Mouse (Mus musculus) lung, postnatal 0 days (tissue): ENCODE data around the gene Poln. TPM values are rescaled to one million over a fixed set of nuclear protein-coding genes. Genes with fewer than 3 reads are reported as not detected.

Source experiments
- ATAC-seq: fragments of 200-750 bp; cut with Nextera tagmentation; 2 replicates; pipeline ENCODE4 v1.8.0; 2017; ENCODE audit warnings: moderate library complexity
- DNase-seq: peaks from one replicate; pipeline ENCODE4 v3.0.0-alpha.2; 2016; ENCODE audit warnings: low spot score
- H3K27ac ChIP-seq: fragments of 300-500 bp; sonication (generic); 2 replicates; pipeline ENCODE4 v1.5.1; 2014; ENCODE audit warnings: antibody characterized with exemption, mild to moderate bottlenecking, low read length, mixed read lengths
- H3K27me3 ChIP-seq: fragments of 300-500 bp; sonication (generic); replicated peaks from 2 replicates; pipeline ENCODE4 v1.6.1; 2014; ENCODE audit warnings: low read length, mixed read lengths; ENCODE audit not compliant: insufficient read depth
- H3K36me3 ChIP-seq: fragments of 300-500 bp; sonication (generic); 2 replicates; pipeline ENCODE4 v1.6.1; 2014; ENCODE audit warnings: low read length, mixed read lengths; ENCODE audit not compliant: insufficient read depth
- H3K4me1 ChIP-seq: fragments of 300-500 bp; sonication (generic); 2 replicates; pipeline ENCODE4 v1.6.1; 2014; ENCODE audit warnings: antibody characterized with exemption, low read depth, low read length, mixed read lengths; ENCODE audit not compliant: insufficient read depth
- H3K4me2 ChIP-seq: fragments of 300-500 bp; sonication (generic); replicated peaks from 2 replicates; pipeline ENCODE4 v1.6.1; 2014; ENCODE audit warnings: low read depth, mild to moderate bottlenecking, low read length, moderate library complexity, mixed read lengths
- H3K4me3 ChIP-seq: fragments of 300-500 bp; sonication (generic); 2 replicates; pipeline ENCODE4 v1.5.1; 2014; ENCODE audit warnings: low read depth, low read length
- H3K9ac ChIP-seq: fragments of 300-500 bp; sonication (generic); replicated peaks from 2 replicates; pipeline ENCODE4 v1.6.1; 2014; ENCODE audit warnings: low read depth, mild to moderate bottlenecking
- H3K9me3 ChIP-seq: fragments of 300-500 bp; sonication (generic); 2 replicates; pipeline ENCODE4 v1.6.1; 2016; ENCODE audit warnings: low read length, mixed read lengths
- CTCF ChIP-seq: IDR thresholded peaks from 2 replicates; pipeline ENCODE4 v1.5.1; 2016; ENCODE audit warnings: antibody characterized with exemption, mild to moderate bottlenecking
- EP300 ChIP-seq: IDR thresholded peaks from 2 replicates; pipeline ENCODE4 v1.6.1; 2016; ENCODE audit warnings: antibody characterized with exemption, mild to moderate bottlenecking, control low read depth
- WGBS: fragments of 180-500 bp; shearing (Covaris S2); extraction: QIAGEN DNeasy Blood & Tissue Kit; methylation state at CpG from one replicate; pipeline ENCODE4 v1.1.7; 2014; 5-methylcytosine and 5-hydroxymethylcytosine counted together
- polyA plus RNA-seq: library from polyadenylated mRNA; unstranded; fragments of >200 nt; fragmentation: Nextera tagmentation; extraction: Ambion mirVana; gene quantifications from 2 replicates; pipeline ENCODE4 v1.2.1, GENCODE M21; 2015

The Poln gene
- polyA plus RNA-seq, 1 experiment from 2014 or later, result 0.99 TPM

GRCm38 (mm10) chr5:34119121-34119856, 50.0 kb downstream of the Poln start:
- Histone ChIP-seq H3K9ac (no peak overlapping the region), H3K36me3 (no peaks in the 10 kb centered on the region), H3K27ac (no peak overlapping the region), H3K4me2 (no peak overlapping the region), H3K4me3 (no peak overlapping the region), H3K9me3 (no peaks in the 10 kb centered on the region), H3K27me3 (no peaks in the 10 kb centered on the region), H3K4me1 (no peaks in the 10 kb centered on the region)
- ATAC-seq, result no peak
- TF ChIP-seq CTCF, result no peak
- no peak for TF ChIP-seq EP300
- 65% methylated on average over 3 of the region's 3 CpGs for WGBS
- DNase-seq, result no peak

GRCm38 (mm10) chr5:34105681-34106080, 63.6 kb downstream of the Poln start:
- no peaks in the 10 kb centered on the region for H3K4me1 ChIP-seq
- H3K27ac ChIP-seq, result no peak overlapping the region
- no peaks in the 10 kb centered on the region for H3K9me3 ChIP-seq
- DNase-seq, result peak; percentile 65
- no peak overlapping the region for H3K9ac ChIP-seq
- H3K4me3 ChIP-seq, result no peak overlapping the region
- TF ChIP-seq CTCF (no peak), EP300 (no peak)
- no peak overlapping the region for H3K4me2 ChIP-seq
- WGBS, result 48% methylated on average over 1 of the region's 1 CpGs
- no peaks in the 10 kb centered on the region for H3K36me3 ChIP-seq
- peak; percentile 70 for ATAC-seq
- no peaks in the 10 kb centered on the region for H3K27me3 ChIP-seq

GRCm38 (mm10) chr5:34097333-34097732, 71.9 kb downstream of the Poln start:
- TF ChIP-seq EP300 (no peak), CTCF (peak; percentile 74)
- DNase-seq (peak; percentile 50), ATAC-seq (no peak)
- no peak overlapping the region for H3K27ac ChIP-seq
- no peaks in the 10 kb centered on the region for H3K27me3 ChIP-seq
- no peak overlapping the region for H3K4me3 ChIP-seq
- no peak overlapping the region for H3K9ac ChIP-seq
- no peaks in the 10 kb centered on the region for H3K36me3 ChIP-seq
- H3K4me2 ChIP-seq, result no peak overlapping the region
- 15% methylated on average over 1 of the region's 1 CpGs for WGBS
- H3K4me1 ChIP-seq, result no peaks in the 10 kb centered on the region
- H3K9me3 ChIP-seq, result no peaks in the 10 kb centered on the region

GRCm38 (mm10) chr5:34093021-34093420, 76.2 kb downstream of the Poln start:
- Histone ChIP-seq H3K36me3 (no peaks in the 10 kb centered on the region), H3K4me3 (no peak overlapping the region), H3K4me1 (no peaks in the 10 kb centered on the region), H3K4me2 (no peak overlapping the region), H3K27ac (no peak overlapping the region), H3K27me3 (no peaks in the 10 kb centered on the region), H3K9ac (no peak overlapping the region), H3K9me3 (no peaks in the 10 kb centered on the region)
- DNase-seq, result no peak
- WGBS, result 75% methylated on average over 2 of the region's 2 CpGs
- TF ChIP-seq CTCF, result no peak
- no peak for TF ChIP-seq EP300
- ATAC-seq, result no peak

- no peaks in the 10 kb centered on the region for H3K27me3 ChIP-seq
- H3K9ac ChIP-seq, result no peak overlapping the region
- no peaks in the 10 kb centered on the region for H3K4me1 ChIP-seq
- H3K4me2 ChIP-seq, result no peak overlapping the region
- ATAC-seq (no peak), DNase-seq (no peak)
- no peak for TF ChIP-seq CTCF
- TF ChIP-seq EP300, result no peak
- no peaks in the 10 kb centered on the region for H3K9me3 ChIP-seq
- no peak overlapping the region for H3K4me3 ChIP-seq
- no peaks in the 10 kb centered on the region for H3K36me3 ChIP-seq
- 49% methylated on average over 3 of the region's 3 CpGs for WGBS
- no peak overlapping the region for H3K27ac ChIP-seq
Observed at GRCm38 (mm10) chr5:34032520-34032919, 136.7 kb downstream of the Poln start.

- WGBS, result 58% methylated on average over 6 of the region's 6 CpGs
- Histone ChIP-seq H3K27ac (no peak overlapping the region), H3K9me3 (no peaks in the 10 kb centered on the region), H3K27me3 (no peaks in the 10 kb centered on the region), H3K4me2 (no peak overlapping the region), H3K9ac (no peak overlapping the region), H3K4me1 (no peaks in the 10 kb centered on the region), H3K36me3 (no peaks in the 10 kb centered on the region), H3K4me3 (no peak overlapping the region)
- no peak for ATAC-seq
- no peak for DNase-seq
- TF ChIP-seq CTCF (no peak), EP300 (no peak)
Observed at GRCm38 (mm10) chr5:34031022-34031421, 138.2 kb downstream of the Poln start.
